Mouse (Mus musculus) G1E (cell line): Measurements from ENCODE around the gene Tbc1d1. TPM values are rescaled to one million over a fixed set of nuclear protein-coding genes. Genes with fewer than 3 reads are reported as not detected.

Source experiments
- ATAC-seq: 2 replicates; pipeline ENCODE4 v1.8.0; 2016; ENCODE audit warnings: mild to moderate bottlenecking; ENCODE audit not compliant: insufficient number of reproducible peaks, poor library complexity, low FRiP score, severe bottlenecking; ENCODE audit errors: extremely low read depth
- DNase-seq: peaks from one replicate; pipeline ENCODE4 v3.0.0; 2012; ENCODE audit warnings: low spot score
- H3K27me3 ChIP-seq: 2 replicates; pipeline ENCODE4 v1.6.1; 2012; ENCODE audit warnings: mild to moderate bottlenecking, low read length, inconsistent platforms; ENCODE audit not compliant: insufficient read depth
- H3K36me3 ChIP-seq: replicated peaks from 2 replicates; pipeline ENCODE3; 2012; ENCODE audit warnings: mild to moderate bottlenecking, inconsistent platforms
- H3K4me1 ChIP-seq: 2 replicates; pipeline ENCODE4 v1.6.1; 2012; ENCODE audit warnings: low read depth, low read length, inconsistent platforms, mixed read lengths; ENCODE audit not compliant: insufficient read depth
- H3K4me3 ChIP-seq: 2 replicates; pipeline ENCODE4 v1.5.1; 2012; ENCODE audit warnings: low read depth, mild to moderate bottlenecking, inconsistent platforms, low read length, moderate library complexity, mixed read lengths
- H3K9me3 ChIP-seq: replicated peaks from 2 replicates; pipeline ENCODE4 v1.6.1; 2012; ENCODE audit warnings: inconsistent platforms
- CTCF ChIP-seq: IDR thresholded peaks from 2 replicates; pipeline ENCODE4 v1.5.1; 2012; ENCODE audit warnings: low read depth, low read length, inconsistent platforms, mixed read lengths
- GATA1 ChIP-seq: IDR thresholded peaks from 2 replicates; pipeline ENCODE4 v1.6.1; 2012; ENCODE audit warnings: borderline replicate concordance, low read length, inconsistent platforms, mixed read lengths
- GATA2 ChIP-seq: IDR thresholded peaks from 2 replicates; pipeline ENCODE4 v1.6.1; 2012; ENCODE audit warnings: low read depth, low read length, inconsistent platforms, borderline replicate concordance
- POLR2AphosphoS5 ChIP-seq: IDR thresholded peaks from 2 replicates; pipeline ENCODE4 v1.6.1; 2012; ENCODE audit warnings: low read depth, low read length, inconsistent platforms; ENCODE audit not compliant: insufficient replicate concordance
- TAL1 ChIP-seq: conservative IDR thresholded peaks from 2 replicates; pipeline ENCODE4 v1.6.1; 2012; ENCODE audit warnings: low read depth, low read length, inconsistent platforms, mixed read lengths
- polyA plus RNA-seq: library from polyadenylated mRNA; stranded (reverse); fragments of >175 nt; gene quantifications from 2 replicates; pipeline ENCODE4 v1.2.3, GENCODE M21; 2012
- total RNA-seq, 2 experiments: library from RNA; stranded (forward) in 1 of 2; stranded (reverse) in 1 of 2; fragments of 200-1000 nt in 1 of 2; fragments of >200 nt in 1 of 2; fragmentation: Nextera tagmentation in 1 of 2; gene quantifications; 2 replicates each; pipeline ENCODE4 v1.2.3; 2014 to 2017

The Tbc1d1 gene
- total and polyA plus RNA-seq, 3 experiments: 4.2 to 17.3 (median 11.7) TPM

DNA sequence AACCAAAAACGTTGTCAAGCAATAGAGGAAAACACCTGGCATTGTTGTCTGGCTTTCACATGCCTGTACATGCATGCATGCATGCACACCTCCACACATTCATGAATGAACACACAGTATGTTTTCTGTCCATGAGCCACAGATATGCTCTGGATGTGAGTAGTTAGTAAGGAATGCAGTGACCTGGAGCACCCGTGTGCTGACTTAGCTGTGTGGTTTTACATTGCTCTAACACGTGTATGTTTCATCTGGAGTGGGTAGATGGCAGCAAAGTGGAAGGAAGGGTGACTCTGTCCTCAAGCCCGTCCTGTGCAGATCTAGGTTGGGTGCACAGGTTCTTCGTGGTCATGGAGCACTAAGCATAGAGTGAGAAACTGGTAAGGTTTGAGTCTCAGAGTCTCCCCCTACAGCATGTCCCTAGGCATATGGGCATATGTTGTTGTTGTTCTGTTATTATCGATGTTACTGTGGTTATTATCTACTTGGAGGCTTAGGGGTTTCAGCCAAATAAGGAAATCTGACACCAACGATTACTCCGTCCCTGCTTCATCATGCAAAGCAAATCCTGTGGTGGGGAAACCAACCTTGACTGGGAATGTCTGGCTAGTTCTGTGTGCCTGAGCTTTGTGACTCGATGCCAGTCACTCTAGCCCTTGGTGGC lies 86.8 kb downstream of the Tbc1d1 start:
- TF ChIP-seq CTCF (no peak), POLR2AphosphoS5 (no peak), GATA1 (no peak), GATA2 (no peak), TAL1 (no peak)
- ATAC-seq (no peak), DNase-seq (no peak)
- H3K36me3 ChIP-seq: peaks cover 12% of the 10 kb centered on the region
- H3K4me1 ChIP-seq: peaks cover 14% of the 10 kb centered on the region
- no peaks in the 10 kb centered on the region for H3K27me3 ChIP-seq
- H3K9me3 ChIP-seq: no peaks in the 10 kb centered on the region
- no peak overlapping the region for H3K4me3 ChIP-seq

DNA sequence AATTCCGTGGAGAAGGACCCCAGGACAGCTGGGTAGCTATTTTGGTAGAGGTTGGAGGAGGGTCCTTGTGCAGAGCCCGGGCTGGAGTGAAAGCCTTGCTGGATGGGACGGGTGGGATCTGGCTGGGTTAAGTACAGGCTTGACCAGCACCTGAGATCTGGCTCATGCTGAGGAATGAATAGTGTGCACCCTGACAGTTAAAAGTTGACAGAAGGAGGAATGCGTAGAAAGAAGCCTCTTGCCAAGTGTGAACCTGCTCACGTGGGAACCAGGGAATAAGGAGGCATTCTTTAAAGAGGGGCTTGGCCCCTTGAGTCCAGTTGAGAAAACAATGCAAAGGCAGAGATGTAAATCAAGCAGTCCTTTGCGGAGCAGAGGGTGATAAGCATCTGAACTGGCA lies 87.6 kb downstream of the Tbc1d1 start:
- no peak for ATAC-seq
- Histone ChIP-seq H3K9me3 (no peaks in the 10 kb centered on the region), H3K4me1 (peaks cover 14% of the 10 kb centered on the region), H3K4me3 (no peak overlapping the region), H3K36me3 (peaks cover 12% of the 10 kb centered on the region), H3K27me3 (no peaks in the 10 kb centered on the region)
- TF ChIP-seq TAL1 (no peak), GATA1 (no peak), GATA2 (no peak), CTCF (no peak), POLR2AphosphoS5 (no peak)
- no peak for DNase-seq

DNA sequence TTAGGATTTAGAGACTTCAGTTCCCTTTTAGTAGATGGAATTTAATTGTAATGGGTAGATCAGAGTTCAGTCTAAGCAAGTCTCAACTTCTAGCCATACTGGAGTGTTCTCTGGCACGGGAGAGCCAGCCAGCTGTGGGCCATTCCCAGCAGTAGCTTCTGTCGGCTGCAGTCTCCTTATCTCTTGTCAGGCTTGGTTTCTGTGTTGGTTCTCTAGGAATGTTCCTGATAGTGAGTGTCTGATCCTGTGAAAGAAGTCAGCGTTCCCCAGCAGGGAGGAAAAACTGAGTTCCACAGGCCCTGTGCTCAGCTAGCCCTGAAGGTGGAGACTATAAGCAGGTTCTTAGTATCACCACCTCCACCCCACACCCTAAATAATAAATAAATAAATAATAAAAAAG lies 88.2 kb downstream of the Tbc1d1 start:
- Histone ChIP-seq H3K9me3 (no peaks in the 10 kb centered on the region), H3K4me3 (no peak overlapping the region), H3K36me3 (peaks cover 12% of the 10 kb centered on the region), H3K4me1 (peaks cover 14% of the 10 kb centered on the region), H3K27me3 (no peaks in the 10 kb centered on the region)
- no peak for ATAC-seq
- DNase-seq: no peak
- TF ChIP-seq TAL1 (no peak), CTCF (no peak), POLR2AphosphoS5 (no peak), GATA2 (no peak), GATA1 (no peak)

DNA sequence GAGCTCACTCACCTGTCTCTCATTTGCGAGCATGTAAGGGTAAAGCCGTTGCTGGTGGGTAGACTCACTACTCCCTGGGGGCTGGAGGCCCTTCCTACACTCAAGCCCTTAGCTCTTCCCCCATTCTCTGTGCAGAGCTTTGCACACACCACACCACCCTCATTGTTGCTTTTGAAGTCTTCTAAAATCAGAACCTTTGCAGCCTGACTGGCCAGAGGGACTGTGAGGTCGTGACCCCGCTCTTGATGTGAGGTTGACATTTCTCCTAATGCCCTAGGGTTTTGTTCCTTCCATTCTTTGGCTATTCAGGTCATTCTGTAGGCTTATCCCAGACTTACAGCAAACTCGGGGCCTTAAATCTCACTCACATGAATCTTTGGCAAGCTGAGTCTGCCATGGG lies 88.6 kb downstream of the Tbc1d1 start:
- DNase-seq (no peak), ATAC-seq (no peak)
- no peak for TF ChIP-seq CTCF
- no peak for TF ChIP-seq POLR2AphosphoS5
- no peak for TF ChIP-seq GATA1
- no peak for TF ChIP-seq TAL1
- no peak for TF ChIP-seq GATA2
- H3K4me1 ChIP-seq: peaks cover 14% of the 10 kb centered on the region
- H3K4me3 ChIP-seq: no peak overlapping the region
- no peaks in the 10 kb centered on the region for H3K27me3 ChIP-seq
- H3K9me3 ChIP-seq: no peaks in the 10 kb centered on the region
- H3K36me3 ChIP-seq: peaks cover 12% of the 10 kb centered on the region

DNA sequence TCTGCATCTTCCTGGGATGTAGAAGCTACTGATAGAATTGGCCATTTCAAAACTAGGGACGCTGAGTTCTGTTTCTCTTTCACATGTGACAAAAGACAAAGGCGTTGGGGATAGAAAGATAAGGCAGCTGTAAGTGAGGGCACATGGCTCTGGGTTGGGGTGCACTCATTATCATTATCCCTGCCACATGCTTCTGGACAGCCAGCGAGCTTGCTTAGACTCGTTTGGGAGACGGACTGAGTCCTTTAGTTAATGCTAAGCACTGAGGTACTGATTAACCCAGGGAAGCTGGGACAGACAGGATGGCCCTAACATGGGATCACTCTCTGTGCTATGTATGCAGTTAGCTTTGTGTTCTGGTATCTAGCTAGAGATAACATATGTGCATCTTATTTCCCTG lies 95.3 kb downstream of the Tbc1d1 start:
- no peak overlapping the region for H3K4me3 ChIP-seq
- H3K27me3 ChIP-seq: no peaks in the 10 kb centered on the region
- peaks cover 4% of the 10 kb centered on the region for H3K36me3 ChIP-seq
- DNase-seq (no peak), ATAC-seq (no peak)
- H3K9me3 ChIP-seq: no peaks in the 10 kb centered on the region
- TF ChIP-seq CTCF (no peak), TAL1 (no peak)
- H3K4me1 ChIP-seq: no peaks in the 10 kb centered on the region

DNA sequence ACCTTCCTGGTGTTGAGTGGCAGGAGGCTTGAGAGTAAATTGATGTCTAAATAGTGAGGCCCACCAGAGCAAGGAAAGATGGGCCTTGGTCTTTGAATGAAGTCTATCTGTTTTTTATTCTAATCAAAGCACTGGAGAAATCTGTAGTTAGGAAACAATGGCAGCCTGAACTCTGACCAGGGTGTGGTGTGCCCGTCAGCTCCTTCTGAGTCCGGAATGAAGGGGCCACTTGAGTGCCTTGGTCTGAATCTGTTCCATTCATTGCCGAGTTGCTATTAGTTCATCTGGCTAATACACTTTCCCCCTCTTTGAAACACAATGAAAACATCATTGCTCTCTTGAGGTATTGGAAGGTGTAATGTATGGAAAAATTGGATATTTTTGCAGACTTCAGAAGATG lies 98.2 kb downstream of the Tbc1d1 start:
- TF ChIP-seq GATA2 (no peak), TAL1 (no peak), CTCF (no peak), GATA1 (no peak), POLR2AphosphoS5 (no peak)
- ATAC-seq (no peak), DNase-seq (no peak)
- Histone ChIP-seq H3K36me3 (peaks cover 22% of the 10 kb centered on the region), H3K27me3 (no peaks in the 10 kb centered on the region), H3K4me3 (no peak overlapping the region), H3K4me1 (peaks cover 4% of the 10 kb centered on the region), H3K9me3 (no peaks in the 10 kb centered on the region)

DNA sequence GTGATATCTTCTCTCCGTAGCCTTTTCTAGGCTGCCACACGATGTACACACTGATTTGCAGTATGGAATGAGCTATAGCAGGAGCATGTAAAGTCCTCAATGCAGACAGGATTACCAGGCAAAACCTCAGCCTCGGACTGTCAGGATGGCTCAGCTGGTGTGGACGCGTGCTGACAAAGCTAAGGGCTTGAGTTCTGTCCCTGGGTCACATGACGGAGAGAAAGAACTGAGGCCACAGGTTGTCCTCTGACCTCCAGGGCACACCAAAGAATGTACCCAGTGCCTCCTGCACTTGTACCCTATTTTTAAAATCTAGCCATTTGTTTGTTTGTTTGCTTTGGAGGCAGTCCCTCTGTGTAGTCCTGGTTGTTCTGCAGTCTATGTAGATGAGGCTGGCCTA lies 98.9 kb downstream of the Tbc1d1 start:
- DNase-seq (no peak), ATAC-seq (no peak)
- peaks cover 28% of the 10 kb centered on the region for H3K36me3 ChIP-seq
- H3K4me1 ChIP-seq: peaks cover 4% of the 10 kb centered on the region
- no peak for TF ChIP-seq GATA2
- TF ChIP-seq CTCF: no peak
- TF ChIP-seq TAL1: no peak
- no peak for TF ChIP-seq POLR2AphosphoS5
- TF ChIP-seq GATA1: no peak
- H3K9me3 ChIP-seq: no peaks in the 10 kb centered on the region
- no peaks in the 10 kb centered on the region for H3K27me3 ChIP-seq
- no peak overlapping the region for H3K4me3 ChIP-seq
